Mouse (Mus musculus) stomach, postnatal 0 days (tissue): Measurements from ENCODE around the gene Rpl12.

Experiments
- CTCF ChIP-seq: IDR thresholded peaks from 2 replicates; pipeline ENCODE4 v1.5.1; 2016; ENCODE audit warnings: antibody characterized with exemption, low read depth, mild to moderate bottlenecking, moderate library complexity
- EP300 ChIP-seq: optimal IDR thresholded peaks from 2 replicates; pipeline ENCODE3; 2016; ENCODE audit warnings: antibody characterized with exemption

DNA sequence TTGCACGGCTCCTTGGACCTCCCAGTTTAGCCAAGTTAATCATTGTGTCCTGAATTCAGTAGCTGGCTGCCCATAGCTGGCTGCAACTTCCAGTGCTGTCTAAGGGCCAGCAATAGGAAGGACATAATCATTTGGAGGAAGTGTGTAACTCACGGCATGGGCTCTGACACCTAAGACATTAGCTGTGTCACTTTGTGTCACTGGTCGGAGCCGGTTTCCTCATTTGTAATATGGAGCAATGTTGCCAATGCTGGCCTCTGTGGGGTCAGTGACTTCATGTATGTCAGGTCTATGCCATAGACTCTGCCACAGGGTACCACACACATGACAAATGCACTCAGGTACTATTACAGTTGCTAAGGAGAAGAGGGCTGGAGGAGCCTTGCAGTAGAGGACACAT, 1.1 kb upstream of the Rpl12 start:
- TF ChIP-seq CTCF (no peak), EP300 (no peak)
